Mouse (Mus musculus) limb, embryonic 10.5 days (tissue): ENCODE measurements around the gene H2afj. TPM values are rescaled to one million over a fixed set of nuclear protein-coding genes. Genes with fewer than 3 reads are reported as not detected.

Experiments used
- DNase-seq: peaks from one replicate; pipeline ENCODE4 v3.0.0-alpha.2; 2017; ENCODE audit warnings: low spot score
- H3K27ac ChIP-seq: fragments of 300-500 bp; sonication (generic); 2 replicates; pipeline ENCODE4 v1.5.1; 2016; ENCODE audit warnings: mild to moderate bottlenecking
- H3K27me3 ChIP-seq: fragments of 300-500 bp; sonication (generic); 2 replicates; pipeline ENCODE4 v1.6.1; 2016; ENCODE audit warnings: low read depth, mild to moderate bottlenecking; ENCODE audit not compliant: poor library complexity, severe bottlenecking
- H3K36me3 ChIP-seq: fragments of 300-500 bp; sonication (generic); 2 replicates; pipeline ENCODE4 v1.6.1; 2016; ENCODE audit warnings: mild to moderate bottlenecking, moderate library complexity
- H3K4me1 ChIP-seq: fragments of 300-500 bp; sonication (generic); 2 replicates; pipeline ENCODE4 v1.6.1; 2016
- H3K4me3 ChIP-seq: fragments of 300-500 bp; sonication (generic); 2 replicates; pipeline ENCODE4 v1.5.1; 2016; ENCODE audit warnings: mild to moderate bottlenecking, moderate library complexity
- H3K9me3 ChIP-seq: fragments of 300-500 bp; sonication (generic); replicated peaks from 2 replicates; pipeline ENCODE4 v1.6.1; 2016; ENCODE audit warnings: mild to moderate bottlenecking
- WGBS: fragments of 180-500 bp; shearing (Covaris S2); methylation state at CpG from one replicate; pipeline ENCODE4 v1.1.7; 2016; 5-methylcytosine and 5-hydroxymethylcytosine counted together
- polyA plus RNA-seq: library from polyadenylated mRNA; unstranded; fragments of >200 nt; fragmentation: Nextera tagmentation; extraction: Ambion mirVana; gene quantifications from 2 replicates; pipeline ENCODE4 v1.2.1, GENCODE M21; 2016

Gene H2afj
- polyA plus RNA-seq, 1 experiment from 2014 or later: 74.8 TPM

DNA sequence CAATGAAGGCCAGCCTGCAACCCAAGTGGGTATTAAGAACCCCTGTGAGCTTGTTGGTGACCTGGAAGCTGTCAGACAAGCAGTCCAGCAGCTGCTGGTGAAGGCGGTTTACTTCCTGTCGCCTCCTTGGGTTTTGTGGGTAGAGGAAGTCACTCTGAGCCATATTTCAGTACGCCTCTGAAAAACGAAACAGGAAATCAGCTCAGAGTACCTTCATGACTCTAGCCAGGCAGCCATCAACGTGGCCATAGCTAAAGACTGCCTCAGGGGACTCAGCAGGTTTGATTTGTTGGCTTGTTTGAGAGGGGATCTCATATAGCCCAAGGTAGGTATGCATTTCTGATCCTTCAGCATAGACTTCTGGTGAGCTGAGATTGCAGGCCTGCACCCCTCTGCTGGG, 23.7 kb downstream of the H2afj start:
- Histone ChIP-seq H3K27ac (no peak overlapping the region), H3K36me3 (no peaks in the 10 kb centered on the region), H3K27me3 (no peaks in the 10 kb centered on the region), H3K9me3 (no peaks in the 10 kb centered on the region), H3K4me1 (peaks cover 7% of the 10 kb centered on the region), H3K4me3 (no peak overlapping the region)
- 77% methylated on average over 5 of the region's 5 CpGs for WGBS
- DNase-seq: no peak

DNA sequence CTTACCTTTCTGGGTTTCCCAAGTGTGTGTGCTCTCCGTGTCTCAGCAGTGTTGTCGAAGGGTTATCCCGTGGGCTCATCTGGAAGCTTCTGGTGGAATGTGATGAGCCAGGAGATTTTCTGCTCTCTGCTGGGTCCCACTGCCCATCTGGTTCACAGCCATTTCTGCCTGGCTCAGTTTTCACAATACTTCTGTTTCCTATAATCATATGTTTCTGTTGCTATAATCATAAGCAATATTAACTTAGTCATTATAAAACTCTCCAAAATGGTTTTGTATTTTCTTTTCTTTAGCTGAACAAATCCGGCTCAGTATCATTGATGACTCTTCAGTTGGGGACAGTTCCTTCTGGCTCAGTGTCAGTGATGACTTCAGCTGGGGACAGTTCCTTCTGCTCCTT, 27.3 kb downstream of the H2afj start, which contains the start of gene Smco3:
Smco3 (minus strand) TSS at position 101 of the 400 bp plus-strand sequence.
- H3K36me3 ChIP-seq: no peaks in the 10 kb centered on the region
- 61% methylated on average over 4 of the region's 4 CpGs for WGBS
- no peaks in the 10 kb centered on the region for H3K27me3 ChIP-seq
- H3K9me3 ChIP-seq: no peaks in the 10 kb centered on the region
- DNase-seq: no peak
- no peaks in the 10 kb centered on the region; the same call in 1 of the 2 replicates for H3K4me1 ChIP-seq
- no peak within 1 kb of the TSS for H3K4me3 ChIP-seq
- no peak within 1 kb of the TSS for H3K27ac ChIP-seq

DNA sequence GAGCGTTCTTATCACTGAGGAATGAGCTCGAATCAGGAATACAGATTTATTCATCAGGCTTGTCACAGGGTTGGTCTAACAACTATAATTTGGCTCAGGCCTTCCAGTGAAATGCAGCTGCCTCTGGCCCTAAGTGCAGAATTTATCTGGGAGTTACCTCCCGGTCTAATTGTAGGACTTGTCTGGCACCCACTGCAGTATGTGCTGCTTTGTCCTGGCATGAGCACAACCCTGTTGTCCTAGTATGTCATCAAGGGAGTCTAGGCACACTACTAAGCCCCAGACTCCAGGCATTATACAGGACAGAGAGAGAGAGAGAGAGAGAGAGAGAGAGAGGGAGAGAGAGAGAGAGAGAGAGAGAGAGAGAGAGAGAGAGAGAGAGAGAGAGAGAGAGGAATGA, 29.3 kb downstream of the H2afj start:
- Histone ChIP-seq H3K4me3 (no peak overlapping the region), H3K36me3 (no peaks in the 10 kb centered on the region), H3K27ac (no peak overlapping the region), H3K27me3 (no peaks in the 10 kb centered on the region), H3K9me3 (no peaks in the 10 kb centered on the region), H3K4me1 (no peaks in the 10 kb centered on the region)
- WGBS: 90% methylated on average over 3 of the region's 3 CpGs
- DNase-seq: no peak

GRCm38 (mm10) chr6:136844903-136845302, 36.9 kb downstream of the H2afj start:
- no peaks in the 10 kb centered on the region for H3K4me1 ChIP-seq
- WGBS: 75% methylated on average over 2 of the region's 2 CpGs

DNA sequence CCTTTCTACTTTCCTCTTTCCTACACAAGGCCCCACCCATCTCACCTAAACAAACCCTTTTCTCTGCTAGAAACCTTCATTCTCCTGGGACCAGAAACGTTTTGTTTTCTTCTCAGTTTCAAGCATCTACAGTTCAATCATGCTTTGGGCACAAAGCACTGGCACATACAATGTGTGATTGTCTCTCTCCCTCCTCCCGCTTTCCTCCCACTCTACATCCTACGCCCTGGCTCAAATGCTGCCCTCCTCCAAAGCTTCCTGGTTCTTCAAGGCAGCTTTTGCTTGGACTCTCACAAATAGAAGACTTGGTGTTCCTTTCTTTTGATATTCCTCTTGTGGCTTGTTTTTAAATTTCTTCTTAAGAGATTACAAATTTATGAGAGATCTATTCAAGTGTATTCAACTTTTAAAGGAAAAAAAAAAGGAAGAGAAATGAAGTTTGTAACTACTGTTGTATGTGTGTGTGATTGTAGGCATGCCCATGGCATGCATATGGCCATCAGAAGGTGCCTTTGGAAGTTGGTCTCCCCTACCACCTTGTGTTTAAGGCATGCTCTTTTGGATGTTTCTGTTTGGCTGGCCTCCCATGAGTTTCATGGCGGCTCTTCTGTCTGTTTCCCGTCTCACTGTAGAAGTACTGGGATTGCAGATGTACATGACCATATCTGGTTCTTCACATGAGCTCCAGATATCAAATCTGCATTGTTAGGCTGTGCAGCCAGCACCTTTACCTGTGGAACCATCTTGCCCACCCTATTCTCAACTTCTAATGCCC, 37.8 kb downstream of the H2afj start:
- Histone ChIP-seq H3K36me3 (no peaks in the 10 kb centered on the region), H3K27ac (no peak overlapping the region), H3K4me1 (peaks cover 4% of the 10 kb centered on the region; the same call in 1 of the 2 replicates), H3K4me3 (no peak overlapping the region), H3K9me3 (no peaks in the 10 kb centered on the region), H3K27me3 (no peaks in the 10 kb centered on the region)
- 80% methylated on average over 5 of the region's 5 CpGs for WGBS
- no peak for DNase-seq

More at GRCm38 (mm10) chr6:136844903-136845302, 36.9 kb downstream of the H2afj start:
- H3K36me3 ChIP-seq: no peaks in the 10 kb centered on the region
- H3K9me3 ChIP-seq: no peaks in the 10 kb centered on the region
- no peak for DNase-seq
- H3K27me3 ChIP-seq: no peaks in the 10 kb centered on the region
- H3K4me3 ChIP-seq: no peak overlapping the region
- no peak overlapping the region for H3K27ac ChIP-seq

DNA sequence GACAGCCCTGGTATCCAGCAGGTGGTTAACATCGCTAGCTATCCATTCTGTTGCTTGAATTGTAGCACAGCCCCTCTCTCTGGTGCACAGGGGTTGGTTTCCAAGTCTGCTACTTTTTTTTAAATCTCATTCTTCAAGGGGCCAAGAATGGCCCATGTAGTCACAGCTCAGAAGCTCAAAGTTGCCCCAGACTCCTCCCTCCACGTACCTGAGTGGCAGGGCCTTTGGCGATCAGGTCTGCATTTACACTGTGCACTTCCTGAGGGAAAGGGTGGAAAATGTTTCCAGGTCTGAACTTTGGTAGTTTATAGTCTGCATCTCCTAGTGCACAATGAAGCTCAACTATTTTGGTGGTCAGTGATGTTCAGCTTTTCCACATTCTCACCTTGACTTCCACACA, 39.2 kb downstream of the H2afj start:
- Histone ChIP-seq H3K27me3 (no peaks in the 10 kb centered on the region), H3K4me1 (peaks cover 9% of the 10 kb centered on the region), H3K27ac (no peak overlapping the region), H3K36me3 (no peaks in the 10 kb centered on the region), H3K9me3 (no peaks in the 10 kb centered on the region), H3K4me3 (no peak overlapping the region)
- 88% methylated on average over 3 of the region's 3 CpGs for WGBS
- DNase-seq: no peak

- H3K4me1 ChIP-seq: peaks cover 14% of the 10 kb centered on the region
- H3K27me3 ChIP-seq: no peaks in the 10 kb centered on the region
- no peaks in the 10 kb centered on the region for H3K9me3 ChIP-seq
- peak; percentile 68 for DNase-seq
- no peak overlapping the region for H3K27ac ChIP-seq
- 29% methylated on average over 2 of the region's 2 CpGs for WGBS
- H3K36me3 ChIP-seq: no peaks in the 10 kb centered on the region
- no peak overlapping the region for H3K4me3 ChIP-seq
These were observed 39.7 kb downstream of the H2afj start for GRCm38 (mm10) chr6:136847790-136848189.

DNA sequence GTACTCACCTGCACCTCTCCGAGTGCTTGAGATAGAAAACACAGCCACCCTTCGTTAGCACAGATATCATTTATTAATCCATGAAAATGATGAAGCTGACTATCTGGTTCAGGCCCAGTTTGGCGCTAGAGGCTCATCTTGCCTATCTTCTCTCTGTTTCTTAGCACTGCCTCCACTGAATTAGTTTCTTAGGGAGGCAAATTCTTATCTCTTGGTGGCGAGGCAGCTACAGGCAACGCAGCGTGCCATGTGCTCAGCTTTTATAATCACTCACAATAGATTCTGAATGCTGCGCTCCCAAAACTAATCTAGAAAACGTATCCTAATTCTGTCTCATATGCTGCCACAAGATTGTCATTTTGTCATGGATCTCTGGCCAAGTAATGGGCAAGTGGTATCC, 40.4 kb downstream of the H2afj start:
- no peak overlapping the region for H3K27ac ChIP-seq
- no peaks in the 10 kb centered on the region for H3K36me3 ChIP-seq
- H3K4me1 ChIP-seq: peaks cover 19% of the 10 kb centered on the region
- no peak overlapping the region for H3K4me3 ChIP-seq
- DNase-seq: no peak
- WGBS: 90% methylated on average over 8 of the region's 8 CpGs
- no peaks in the 10 kb centered on the region for H3K27me3 ChIP-seq
- H3K9me3 ChIP-seq: no peaks in the 10 kb centered on the region

GRCm38 (mm10) chr6:136848971-136849370, 40.9 kb downstream of the H2afj start:
- no peak for DNase-seq
- no peak overlapping the region for H3K27ac ChIP-seq
- no peaks in the 10 kb centered on the region for H3K36me3 ChIP-seq
- H3K9me3 ChIP-seq: no peaks in the 10 kb centered on the region
- no peak overlapping the region for H3K4me3 ChIP-seq
- 90% methylated on average over 5 of the region's 5 CpGs for WGBS
- H3K27me3 ChIP-seq: no peaks in the 10 kb centered on the region
- peaks cover 19% of the 10 kb centered on the region for H3K4me1 ChIP-seq

DNA sequence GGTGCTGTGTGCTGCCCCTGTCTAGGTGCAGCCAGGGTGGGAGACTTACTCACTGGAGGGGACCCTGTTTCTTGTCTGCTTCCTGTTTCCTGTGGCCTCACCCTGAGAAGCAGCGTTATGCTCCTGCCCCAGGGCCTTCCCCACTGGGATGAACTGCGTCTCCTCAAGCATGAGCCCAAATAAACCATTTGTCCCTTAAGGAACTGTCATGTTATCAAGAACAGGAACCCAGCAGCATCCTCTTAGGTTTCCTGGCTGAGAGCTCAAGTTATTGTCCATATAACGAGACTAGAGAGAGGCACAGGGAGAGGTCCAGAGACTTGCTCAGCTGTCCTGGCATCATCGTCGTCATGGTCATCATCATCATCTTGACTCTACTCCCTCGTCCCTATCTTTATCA, 42.2 kb downstream of the H2afj start:
- Histone ChIP-seq H3K36me3 (no peaks in the 10 kb centered on the region), H3K27ac (no peak overlapping the region), H3K4me3 (no peak overlapping the region), H3K4me1 (peaks cover 25% of the 10 kb centered on the region), H3K27me3 (no peaks in the 10 kb centered on the region), H3K9me3 (no peaks in the 10 kb centered on the region)
- WGBS: 75% methylated on average over 6 of the region's 6 CpGs
- no peak for DNase-seq

- 83% methylated on average over 4 of the region's 4 CpGs for WGBS
- Histone ChIP-seq H3K9me3 (no peaks in the 10 kb centered on the region), H3K4me1 (peaks cover 43% of the 10 kb centered on the region)
These were observed 44.3 kb downstream of the H2afj start for GRCm38 (mm10) chr6:136852348-136852747.

GRCm38 (mm10) chr6:136852762-136853161, 44.7 kb downstream of the H2afj start:
- H3K9me3 ChIP-seq: no peaks in the 10 kb centered on the region
- no peaks in the 10 kb centered on the region for H3K27me3 ChIP-seq
- H3K27ac ChIP-seq: peak overlapping the region; percentile 78
- no peak overlapping the region for H3K4me3 ChIP-seq
- WGBS: 50% methylated on average over 3 of the region's 3 CpGs
- DNase-seq: no peak
- H3K4me1 ChIP-seq: peaks cover 47% of the 10 kb centered on the region
- H3K36me3 ChIP-seq: no peaks in the 10 kb centered on the region

More at GRCm38 (mm10) chr6:136852348-136852747, 44.3 kb downstream of the H2afj start:
- no peak for DNase-seq
- no peaks in the 10 kb centered on the region for H3K36me3 ChIP-seq
- no peak overlapping the region for H3K4me3 ChIP-seq
- peak overlapping the region; percentile 78 for H3K27ac ChIP-seq
- no peaks in the 10 kb centered on the region for H3K27me3 ChIP-seq

GRCm38 (mm10) chr6:136854361-136854781, 46.3 kb downstream of the H2afj start:
- H3K9me3 ChIP-seq: no peaks in the 10 kb centered on the region
- H3K4me1 ChIP-seq: peaks cover 49% of the 10 kb centered on the region
- H3K27ac ChIP-seq: peak overlapping the region; percentile 31; the same call in 1 of the 2 replicates
- WGBS: 89% methylated on average over 11 of the region's 11 CpGs
- no peaks in the 10 kb centered on the region for H3K36me3 ChIP-seq
- no peak overlapping the region for H3K4me3 ChIP-seq
- DNase-seq: no peak
- no peaks in the 10 kb centered on the region for H3K27me3 ChIP-seq
